Mouse (Mus musculus) adipocyte (in vitro differentiated cells): Measurements from ENCODE around the gene Cldn13.
"Not testable (repeated sequence)": the region's sequence is repeated elsewhere in the genome, so short reads cannot be mapped to it uniquely, and the experiment has no call there.

Source experiments
- DNase-seq: peaks from one replicate; pipeline ENCODE4 v3.0.0-alpha.2; 2016; ENCODE audit warnings: low spot score

The Cldn13 gene

DNA sequence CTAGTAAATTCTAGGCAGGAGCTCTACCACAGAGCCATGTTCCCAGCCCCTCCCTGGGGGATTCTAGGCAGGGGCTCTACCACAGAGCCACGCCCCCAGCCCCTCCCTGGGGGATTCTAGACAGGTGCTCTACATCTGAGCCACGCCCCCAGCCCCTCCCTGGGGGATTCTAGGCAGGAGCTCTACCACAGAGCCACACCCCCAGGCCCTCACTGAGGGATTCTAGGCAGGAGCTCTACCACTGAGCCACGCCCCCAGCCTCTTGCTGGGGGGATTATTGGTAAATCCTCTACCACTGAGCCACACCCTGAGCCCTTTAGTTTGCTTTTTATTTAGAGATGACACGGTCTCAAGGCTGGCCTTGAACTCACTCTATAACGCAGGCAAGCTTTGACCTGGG, 18.4 kb upstream of the Cldn13 start:
- not testable (repeated sequence) for DNase-seq

DNA sequence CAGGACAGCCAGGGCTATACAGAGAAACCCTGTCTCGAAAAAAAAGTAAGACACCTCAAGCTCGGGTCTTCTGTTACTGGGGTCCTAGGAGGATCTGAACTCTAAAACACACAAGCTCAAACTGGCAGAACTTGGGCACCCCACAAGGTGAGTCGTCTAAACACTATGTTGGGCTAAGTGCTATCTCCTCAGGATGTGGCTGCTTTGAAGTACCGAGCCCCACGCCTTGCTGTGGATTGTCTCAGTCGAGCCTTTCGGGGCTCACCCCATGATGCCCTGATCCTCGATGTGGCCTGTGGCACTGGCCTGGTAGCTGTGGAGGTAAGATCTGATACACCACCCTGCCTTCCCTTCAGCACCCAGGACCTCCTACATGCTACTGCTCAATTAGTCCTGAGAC, 18.0 kb upstream of the Cldn13 start:
- no peak for DNase-seq

DNA sequence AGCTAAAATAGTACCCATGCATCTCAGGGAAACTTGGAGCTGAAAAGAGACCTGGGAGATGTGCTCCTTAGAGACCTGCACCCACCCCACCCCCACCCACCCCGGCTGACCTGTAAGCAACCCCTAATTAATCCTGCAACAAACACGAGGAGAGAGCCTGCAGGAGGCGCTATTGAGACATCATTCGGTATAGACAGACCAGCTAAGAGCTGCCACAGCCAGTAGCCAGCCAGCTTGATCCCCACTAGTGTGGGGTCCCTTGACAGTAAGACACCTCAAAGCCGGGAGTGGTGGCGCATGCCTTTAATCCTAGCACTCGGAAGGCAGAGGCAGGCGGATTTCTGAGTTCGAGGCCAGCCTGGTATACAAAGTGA, 17.6 kb upstream of the Cldn13 start:
- peak; percentile 93 for DNase-seq

DNA sequence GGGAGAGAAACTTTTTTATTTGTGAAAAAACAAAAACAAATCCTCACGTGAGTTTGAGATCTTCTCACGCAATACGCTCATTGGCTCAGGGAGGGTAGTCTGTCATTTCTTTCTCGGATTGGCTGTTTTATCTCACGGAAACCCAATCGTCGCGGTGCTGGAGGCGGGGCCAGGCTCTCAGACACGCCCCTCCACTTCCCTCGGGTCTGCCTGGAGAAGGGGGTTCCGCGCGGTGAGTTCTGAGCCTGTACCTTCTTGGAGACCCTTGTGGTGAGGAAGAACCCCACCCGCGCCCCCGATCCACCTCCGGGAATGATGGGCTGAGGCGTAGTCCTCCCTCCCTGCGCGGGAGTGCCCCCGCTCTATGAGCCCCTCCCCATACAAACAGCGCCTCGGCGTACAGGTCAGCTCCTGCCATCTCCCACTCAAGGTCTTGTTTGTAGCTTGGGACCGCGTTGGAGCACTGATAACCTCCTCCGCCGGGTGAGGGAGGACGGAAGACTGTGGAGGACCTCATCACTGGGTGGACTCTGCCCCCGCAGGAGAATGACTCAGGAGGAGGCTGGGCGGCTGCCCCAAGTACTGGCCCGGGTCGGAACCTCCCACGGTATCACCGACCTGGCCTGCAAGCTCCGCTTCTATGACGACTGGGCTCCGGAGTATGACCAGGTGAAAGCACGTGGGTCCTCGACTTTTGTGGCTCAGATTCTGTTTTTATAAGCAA, 17.0 kb upstream of the Cldn13 start, which contains the start of gene Mettl27:
TSS of gene Mettl27 (plus strand) at position 190 of the 724 bp plus-strand sequence.
- peak; percentile 92 for DNase-seq

DNA sequence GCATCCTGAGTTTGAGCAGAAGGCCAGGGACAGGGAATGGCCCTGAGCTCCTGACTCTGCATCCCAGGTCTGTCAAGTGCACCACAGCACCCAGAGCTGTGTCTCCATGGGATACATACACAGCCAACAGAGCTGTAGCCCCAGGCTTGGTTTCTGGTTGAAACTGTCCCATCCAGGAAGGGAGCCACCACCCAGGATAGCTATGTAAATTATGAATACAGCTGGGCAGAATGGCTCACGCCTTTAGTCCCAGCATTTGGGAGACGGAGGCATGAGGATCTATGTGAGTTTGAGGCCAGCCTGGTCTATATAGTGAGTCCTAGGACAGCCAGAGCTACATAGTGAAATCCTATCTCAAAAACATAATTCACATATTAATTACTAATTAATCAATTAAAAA, 14.7 kb upstream of the Cldn13 start:
- no peak for DNase-seq

DNA sequence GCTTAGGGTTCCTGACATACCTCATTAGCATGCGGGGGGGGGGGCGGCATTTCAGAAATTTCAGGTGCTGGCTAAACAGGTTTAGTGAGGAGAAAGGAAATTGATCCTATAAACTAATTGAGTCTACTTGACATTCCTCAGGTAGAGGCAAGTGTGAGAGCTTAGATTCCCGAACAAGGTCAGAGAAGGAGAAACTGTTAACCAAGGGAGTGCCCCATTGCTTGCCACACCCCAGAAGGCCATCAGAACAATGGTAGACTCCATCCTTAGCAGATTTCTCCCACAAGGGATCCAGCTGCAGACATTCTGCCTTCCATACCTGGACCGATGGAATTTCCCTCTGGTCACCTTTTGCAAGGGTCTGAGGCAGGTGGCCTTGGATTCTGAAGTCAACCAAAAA, 11.4 kb upstream of the Cldn13 start:
- DNase-seq, result no peak

DNA sequence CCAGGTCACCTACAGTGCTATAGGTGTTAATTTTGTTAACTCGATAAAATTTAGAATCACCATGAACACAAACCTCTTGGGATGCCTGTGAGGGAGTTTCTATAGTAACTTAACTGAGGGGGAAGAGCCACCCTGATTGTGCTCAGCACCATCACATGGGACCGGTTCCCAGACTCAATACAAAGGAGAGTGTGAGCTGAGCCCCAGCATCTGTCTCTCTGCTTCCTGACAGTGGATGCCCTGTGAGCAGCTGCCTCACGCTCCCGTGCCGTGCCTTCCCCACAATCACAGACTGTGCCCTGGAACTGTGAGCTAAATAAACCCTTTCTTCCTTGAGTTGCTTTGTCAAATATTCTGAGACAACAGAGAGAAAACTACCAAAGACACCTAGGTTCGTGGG, 7.8 kb upstream of the Cldn13 start:
- DNase-seq, result no peak

DNA sequence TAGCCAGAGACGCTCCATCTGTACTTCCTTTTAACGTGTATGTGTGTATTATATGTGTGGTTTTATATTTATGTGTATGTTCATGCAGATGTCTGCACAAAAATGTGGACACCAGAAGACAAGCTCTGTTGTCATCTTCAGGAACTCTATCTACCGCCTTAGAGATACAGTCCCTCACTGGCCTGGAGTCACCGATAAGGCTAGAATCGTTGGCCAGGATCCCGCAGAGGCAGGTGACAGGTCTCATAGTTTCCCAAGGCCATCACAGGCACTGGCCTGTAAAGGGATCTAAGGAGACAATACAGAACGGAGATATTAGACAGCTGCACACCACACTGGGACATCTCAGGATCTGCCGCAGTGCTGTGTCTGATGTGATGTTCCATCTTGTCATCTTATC, 5.8 kb upstream of the Cldn13 start:
- no peak for DNase-seq

DNA sequence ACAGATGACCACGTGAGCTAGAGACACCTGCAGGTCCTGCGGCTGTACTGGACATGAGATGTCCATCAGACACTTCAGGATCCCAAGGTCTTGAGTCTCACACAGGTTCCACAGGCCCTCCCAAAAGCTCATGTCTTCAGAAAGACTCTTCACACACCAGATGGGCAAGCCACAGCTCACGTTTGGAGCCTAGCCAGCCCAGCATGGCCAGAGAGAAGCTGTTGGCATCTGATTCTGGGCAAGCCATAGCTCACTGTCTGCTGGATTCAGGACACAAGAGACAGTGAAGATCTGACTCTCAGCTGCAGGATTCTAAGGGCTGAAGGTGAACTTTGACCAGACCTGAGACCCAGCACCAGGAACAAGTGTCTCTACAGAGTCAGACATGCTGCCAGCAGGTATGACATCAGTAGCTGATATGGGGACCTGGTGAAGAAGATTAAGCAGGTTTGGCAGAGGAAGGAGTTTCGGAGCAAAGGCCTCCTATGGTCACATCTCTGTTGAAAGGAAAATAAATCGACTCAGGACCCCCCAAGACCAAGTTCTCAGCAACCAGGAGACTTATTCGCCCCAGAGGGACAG, 4.9 kb upstream of the Cldn13 start:
- peak; percentile 30 for DNase-seq

DNA sequence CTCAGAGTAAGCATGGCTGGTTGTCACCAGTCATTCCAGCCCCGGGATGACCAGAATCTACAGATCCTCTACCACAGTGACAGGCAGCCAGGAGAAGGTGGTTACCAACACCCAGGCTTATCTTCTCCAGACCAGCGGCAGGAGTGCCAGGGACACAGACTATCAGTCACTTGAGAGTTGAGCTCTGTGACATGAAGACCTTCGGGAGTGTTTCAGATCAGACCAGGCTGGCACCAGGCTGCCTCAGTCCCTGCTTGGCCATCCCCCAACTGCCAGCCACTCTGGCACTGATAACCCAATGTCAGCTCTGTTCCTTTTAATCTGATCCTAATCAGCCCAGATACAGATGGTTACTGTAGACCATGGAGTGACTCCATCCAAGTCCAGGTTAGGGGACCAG, 3.8 kb upstream of the Cldn13 start:
- no peak for DNase-seq

DNA sequence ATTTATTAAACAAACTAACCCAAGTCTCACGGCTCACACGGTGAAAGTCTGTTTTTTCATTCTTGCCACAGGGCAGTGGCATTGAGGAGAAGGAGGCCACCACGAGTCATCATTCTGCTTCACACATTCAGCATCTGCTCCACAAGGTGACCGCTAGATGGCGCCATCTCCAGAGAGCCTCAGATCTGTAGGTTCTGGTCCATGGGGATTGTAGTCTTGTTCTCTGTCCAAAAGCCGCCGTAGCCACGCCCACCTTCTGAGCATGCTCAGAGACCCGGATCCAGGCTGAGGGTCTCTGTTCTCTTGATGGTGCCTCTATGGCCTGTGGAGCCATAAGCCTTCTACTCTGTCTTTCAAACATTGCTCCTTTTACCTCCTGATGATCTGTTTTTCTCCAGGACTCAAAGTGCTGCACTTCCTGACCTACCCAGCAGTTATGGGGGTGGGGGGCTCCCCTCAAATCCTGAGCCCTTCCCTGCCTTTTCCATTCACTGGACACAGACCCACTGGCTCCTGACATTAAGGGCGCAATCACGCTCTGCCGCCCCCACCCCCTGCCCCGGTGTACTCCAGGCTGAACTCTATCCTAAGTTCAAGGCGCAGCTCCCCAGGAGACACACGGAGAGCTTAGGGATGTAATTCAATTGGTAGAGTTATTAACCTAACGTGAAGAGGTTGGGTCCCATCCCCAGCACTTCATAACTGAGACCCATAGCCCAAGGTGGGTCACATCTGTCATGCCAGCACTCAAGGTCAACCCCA, 2.9 kb upstream of the Cldn13 start:
- DNase-seq, result peak; percentile 43

DNA sequence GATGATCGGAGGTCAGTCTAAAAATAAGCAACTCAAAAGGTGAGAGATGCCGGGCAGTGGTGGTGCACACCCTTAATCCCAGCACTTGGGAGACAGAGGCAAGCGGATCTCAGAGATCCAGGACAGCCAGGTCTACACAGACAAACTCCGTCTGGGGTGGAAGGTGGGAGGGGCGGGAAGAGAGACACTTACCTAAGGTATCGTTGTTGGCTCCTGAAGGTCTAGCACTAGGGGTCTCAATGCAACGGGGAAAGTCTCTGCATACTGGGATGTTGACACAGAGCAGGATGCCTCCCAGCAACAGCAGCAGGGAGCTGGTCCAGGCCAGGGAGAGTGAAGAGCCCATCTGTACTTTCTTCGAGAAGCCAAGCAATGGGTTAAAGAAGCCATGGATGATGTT, 816 bp downstream of the Cldn13 start:
- DNase-seq, result no peak

DNA sequence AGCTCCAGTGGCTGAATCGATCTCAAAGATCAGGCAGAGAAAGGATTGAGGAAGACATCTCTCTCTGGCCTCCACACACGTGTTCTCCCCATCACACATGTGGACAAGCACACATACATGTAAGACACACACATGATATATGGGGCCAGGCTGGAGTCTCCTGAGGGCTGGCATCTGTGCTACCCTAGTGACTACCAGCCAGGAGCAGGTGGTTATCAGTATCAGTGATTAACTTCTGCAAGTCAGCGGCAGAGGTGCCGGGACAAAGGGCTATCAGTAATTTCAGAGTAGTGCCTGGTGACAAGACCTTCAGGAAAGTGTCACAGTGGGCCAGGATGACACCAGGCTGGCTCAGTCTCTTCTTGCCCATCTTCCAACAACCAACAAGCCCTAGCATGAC, 1.6 kb downstream of the Cldn13 start:
- DNase-seq, result no peak

DNA sequence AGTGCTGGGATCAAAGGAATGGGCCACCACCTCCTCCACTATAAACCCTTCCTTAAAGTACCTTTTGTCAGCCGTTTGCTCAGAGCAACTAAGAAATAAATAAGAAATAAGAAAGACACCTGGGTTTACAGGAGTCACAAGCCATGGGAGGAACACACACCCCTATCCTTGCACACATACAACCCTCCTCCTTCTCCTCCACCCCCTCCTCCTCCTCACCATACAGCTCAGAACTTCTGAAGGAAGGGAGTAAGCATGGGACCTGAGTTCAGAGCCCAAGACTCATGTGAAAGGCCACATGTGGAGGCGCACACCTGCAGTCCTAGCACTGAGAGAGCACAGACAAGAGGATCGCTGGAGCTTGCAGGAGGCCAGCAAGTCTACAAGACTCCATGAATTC, 2.0 kb downstream of the Cldn13 start:
- DNase-seq, result no peak

DNA sequence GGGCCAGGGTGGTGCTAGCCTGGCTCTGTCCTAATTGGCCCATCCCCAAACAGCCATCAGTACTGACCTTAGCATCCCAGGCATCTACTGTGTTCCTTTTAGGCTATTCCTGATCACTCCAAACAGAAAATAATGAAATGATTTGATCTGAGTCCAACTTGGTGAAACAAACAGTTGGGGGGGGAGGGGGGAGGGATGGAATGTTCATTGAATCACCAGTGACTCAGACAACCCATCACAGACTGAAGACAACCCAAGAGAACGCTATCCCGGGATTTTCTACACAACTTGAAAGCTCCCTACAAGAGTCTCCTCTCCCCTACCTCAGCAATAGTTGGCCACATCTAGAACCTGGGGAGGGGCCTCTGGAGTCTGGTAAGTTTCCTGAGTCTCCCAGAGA, 3.4 kb downstream of the Cldn13 start:
- peak; percentile 21 for DNase-seq

DNA sequence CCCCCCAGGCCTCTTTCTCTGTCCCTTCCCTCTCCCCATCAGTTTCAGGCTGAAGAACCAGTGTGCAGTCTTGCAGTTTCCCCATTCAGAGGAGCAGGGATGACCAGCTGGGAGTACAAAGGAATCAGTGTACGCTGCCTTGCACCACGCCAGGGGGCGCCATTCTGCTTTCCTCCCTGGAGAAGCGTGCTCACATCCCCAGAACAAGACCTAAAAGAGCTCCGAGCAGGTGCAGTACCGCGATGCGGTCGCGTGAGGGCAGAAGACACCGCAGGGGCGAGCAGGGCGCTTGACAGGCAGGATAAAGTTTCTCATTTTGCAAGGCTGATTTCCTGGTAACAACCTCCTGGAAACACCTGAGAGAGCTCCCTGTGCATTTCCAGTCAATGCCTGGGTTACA, 8.2 kb downstream of the Cldn13 start:
- DNase-seq, result peak; percentile 88

DNA sequence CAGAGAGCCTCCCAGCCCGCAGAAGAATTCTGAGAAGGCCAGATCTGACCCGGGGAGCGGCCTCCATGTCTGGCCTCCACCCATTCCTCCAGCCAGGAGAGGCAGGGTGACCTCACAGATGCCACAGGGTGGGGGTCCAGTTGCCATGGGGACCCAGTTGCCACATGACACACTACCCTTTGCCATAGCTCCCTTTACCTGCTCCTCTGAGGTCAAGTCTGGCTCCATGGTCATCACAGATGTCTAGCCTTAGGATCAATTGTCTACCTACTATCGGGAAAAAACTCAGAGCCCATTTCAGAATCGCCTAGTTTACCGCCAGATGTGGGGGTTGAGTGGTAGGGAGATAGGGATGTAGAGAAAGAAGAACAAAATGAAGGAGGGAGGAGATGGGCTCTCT, 8.7 kb downstream of the Cldn13 start, which contains the start of gene Tmem270:
TSS of gene Tmem270 (minus strand) at position 101 of the 400 bp plus-strand sequence.
- no peak for DNase-seq

DNA sequence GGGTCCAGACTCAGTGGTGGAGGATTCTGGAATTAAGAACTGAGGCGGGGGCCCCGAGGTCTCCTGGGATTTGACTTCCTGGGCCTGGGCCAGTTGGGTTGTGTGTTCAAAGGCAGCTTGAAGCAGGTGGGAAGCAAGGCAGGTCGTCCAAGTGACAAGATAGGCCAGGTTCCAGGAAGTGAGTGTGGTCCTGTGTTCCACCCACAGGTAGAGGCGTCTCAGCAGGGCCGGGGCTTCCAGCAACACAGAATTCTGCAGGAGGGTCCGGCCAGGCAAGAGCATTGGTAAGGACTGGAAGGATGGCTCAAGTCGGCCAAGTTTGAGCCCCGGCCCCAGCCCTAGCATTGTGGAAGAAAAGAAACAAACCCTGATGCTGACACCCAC, 13.7 kb downstream of the Cldn13 start:
- no peak for DNase-seq

DNA sequence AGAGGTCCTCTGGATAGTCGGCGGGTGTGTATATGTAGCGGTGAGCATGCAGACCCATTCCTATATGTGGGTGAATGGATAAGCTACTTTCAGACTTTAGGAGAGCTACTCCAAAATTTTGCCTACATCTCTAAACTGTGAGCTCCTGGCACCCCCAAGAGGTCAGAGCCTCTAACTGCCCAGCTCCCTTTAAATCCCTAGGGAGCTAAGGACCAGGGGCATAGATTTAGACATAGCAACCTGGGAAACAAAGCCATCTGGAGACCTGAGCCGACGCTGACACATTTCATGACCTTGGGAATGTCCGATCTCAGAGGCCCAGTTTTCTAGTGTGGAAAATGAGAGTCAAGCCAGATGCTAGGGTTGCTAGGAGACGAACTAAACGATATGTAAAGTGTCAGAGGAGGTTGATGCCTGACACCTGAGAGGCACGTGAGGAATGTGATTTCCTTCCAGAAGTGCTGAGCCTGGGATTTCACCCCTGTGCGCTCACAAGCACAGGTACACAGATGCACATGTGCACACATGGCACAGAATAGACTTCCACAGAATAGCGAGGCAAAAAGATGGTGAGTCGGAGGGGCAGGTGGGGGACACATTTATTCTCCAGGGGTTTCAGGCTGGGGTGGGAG, 14.2 kb downstream of the Cldn13 start:
- DNase-seq, result peak; percentile 58

DNA sequence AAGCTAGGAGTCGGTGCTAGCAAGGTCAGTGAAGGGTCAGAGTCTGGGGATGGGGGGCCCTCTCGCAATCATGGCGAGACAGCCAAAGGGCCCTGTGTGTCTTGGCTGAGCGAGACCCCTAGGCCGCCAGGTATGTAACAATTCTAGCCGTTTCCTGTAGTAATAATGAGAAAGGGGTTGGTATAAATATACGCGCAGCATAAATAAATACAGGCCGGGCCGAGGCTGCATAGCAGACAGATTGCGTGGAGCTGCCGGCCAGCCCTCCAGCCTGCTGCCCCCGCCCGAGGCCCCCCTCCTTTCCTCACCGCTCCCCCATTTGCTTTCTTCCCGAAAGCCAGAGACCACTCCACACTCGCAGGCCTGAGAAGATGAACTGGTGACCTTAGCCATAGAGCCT, 17.7 kb downstream of the Cldn13 start:
- no peak for DNase-seq

DNA sequence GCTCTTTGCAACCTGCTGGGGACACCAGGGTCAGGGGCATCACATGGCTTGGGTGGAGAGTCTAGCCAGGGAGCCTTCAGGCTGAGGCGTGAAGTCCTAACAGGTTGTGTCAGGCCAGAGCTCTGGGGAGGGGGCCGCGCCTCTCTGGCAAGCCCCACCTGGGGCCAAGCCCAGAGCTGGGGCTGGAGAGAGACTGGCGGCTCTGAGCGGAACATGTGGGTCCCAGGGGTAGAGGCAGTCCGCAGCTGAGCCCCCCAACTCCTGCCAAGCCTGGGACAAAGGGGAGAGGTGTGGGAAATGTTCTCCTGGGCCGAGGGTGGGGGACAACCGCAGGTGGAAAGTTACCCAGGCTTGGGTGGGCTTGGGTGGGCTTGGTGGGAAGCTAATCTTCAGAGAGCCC, 18.4 kb downstream of the Cldn13 start:
- DNase-seq, result no peak

DNA sequence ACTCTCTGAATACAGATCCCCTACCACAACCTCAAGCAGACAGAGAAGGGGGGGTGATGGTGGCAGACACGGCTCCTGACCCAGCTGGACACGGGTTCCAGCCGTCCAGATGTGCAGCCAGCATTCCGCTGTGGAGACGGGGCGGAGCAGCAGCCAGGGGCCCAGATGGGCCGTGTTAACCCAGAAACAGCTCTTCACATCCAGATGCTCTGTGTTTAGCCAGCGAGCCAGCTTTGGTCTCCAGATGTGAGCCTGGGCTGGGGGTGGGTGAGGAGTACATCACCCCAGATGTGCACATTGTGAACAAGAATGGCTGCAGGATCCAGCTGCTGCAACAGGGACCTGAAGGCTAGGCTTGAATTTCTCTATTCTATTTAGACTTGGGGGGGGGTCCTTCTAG, 20.0 kb downstream of the Cldn13 start:
- DNase-seq, result no peak

DNA sequence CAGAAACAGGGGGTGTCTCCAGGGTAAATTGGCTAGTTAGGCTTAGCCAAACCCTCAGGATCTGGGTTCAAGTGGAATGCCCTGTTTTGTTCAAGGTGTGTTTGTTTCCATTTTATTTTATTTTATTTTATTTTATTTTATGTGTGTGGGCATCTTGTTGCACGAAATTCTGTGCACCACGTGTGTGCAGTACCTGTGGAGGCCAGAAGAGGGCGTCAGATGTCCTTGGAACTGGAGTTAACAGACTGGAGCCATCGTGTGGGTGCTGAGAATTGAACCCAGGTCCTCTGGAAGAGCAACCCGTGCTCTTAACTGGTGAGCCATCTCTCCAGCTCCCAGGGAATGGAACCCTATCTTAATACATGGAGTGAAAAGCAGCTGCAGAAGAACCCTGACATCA, 22.6 kb downstream of the Cldn13 start:
- no peak for DNase-seq
